Mouse (Mus musculus): Measurements from ENCODE around the gene Wscd2.

DNA sequence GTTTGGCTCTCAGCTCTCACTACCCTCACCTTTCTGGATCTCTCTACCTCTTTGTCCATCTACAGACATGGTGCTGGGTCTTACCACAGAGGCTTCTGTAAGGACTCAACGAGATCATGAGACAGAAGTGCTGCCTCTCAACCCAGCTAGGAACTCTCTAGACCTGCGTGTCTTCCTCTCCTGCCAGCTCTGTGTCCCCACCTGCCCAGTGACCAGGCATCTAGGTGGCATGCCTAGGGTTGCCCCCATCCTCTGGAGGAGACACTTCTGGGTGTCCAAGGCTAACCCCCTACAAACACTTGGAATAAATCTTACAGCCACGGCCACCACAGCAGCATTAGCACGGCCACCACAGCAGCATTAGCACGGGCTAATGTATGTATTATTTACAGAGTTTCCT, 119.8 kb downstream of the Wscd2 start:
- TF ChIP-seq CTCF (IDR thresholded peaks at IDR 0.05; ENCODE audit: low read depth) = no peak
- TF ChIP-seq EP300 (IDR thresholded peaks at IDR 0.05; ENCODE audit: low read depth) = no peak
